Mouse (Mus musculus) ES-E14 (cell line): ENCODE measurements around the gene Tmed4. TPM values are rescaled to one million over a fixed set of nuclear protein-coding genes. Genes with fewer than 3 reads are reported as not detected.

Source experiments
- DNase-seq: peaks from one replicate; pipeline ENCODE4 v3.0.0-alpha.2; 2013; ENCODE audit warnings: low read depth, low spot score
- H3K27ac ChIP-seq: 2 replicates; pipeline ENCODE4 v1.5.1; 2012; ENCODE audit warnings: low read depth, mild to moderate bottlenecking, low read length, moderate library complexity, mixed read lengths; ENCODE audit not compliant: poor library complexity, insufficient read depth, severe bottlenecking
- H3K36me3 ChIP-seq: 2 replicates; pipeline ENCODE4 v1.6.1; 2012; ENCODE audit warnings: mild to moderate bottlenecking, low read length, moderate library complexity, mixed read lengths; ENCODE audit not compliant: control insufficient read depth, poor library complexity, insufficient read depth, severe bottlenecking
- H3K4me1 ChIP-seq, 2 experiments: fragments of 150-350 bp in 1 of 2; sonication (generic) in 1 of 2; 2 replicates each; pipeline ENCODE4 v1.6.1; 2012; ENCODE audit warnings: low read length in 2 of 2, mild to moderate bottlenecking in 1 of 2, mixed read lengths in 1 of 2; ENCODE audit not compliant: control insufficient read depth in 2 of 2, insufficient read depth in 2 of 2, poor library complexity in 1 of 2
- H3K4me3 ChIP-seq, 2 experiments: fragments of 150-350 bp in 1 of 2; sonication (generic) in 1 of 2; 2 replicates each; pipeline ENCODE4 v1.5.1; 2012; ENCODE audit warnings: low read length in 2 of 2, low read depth in 1 of 2, mild to moderate bottlenecking in 1 of 2, mixed read lengths in 1 of 2; ENCODE audit not compliant: insufficient read depth in 1 of 2, poor library complexity in 1 of 2, severe bottlenecking in 1 of 2
- H3K9ac ChIP-seq: 2 replicates; pipeline ENCODE4 v1.6.1; 2012; ENCODE audit warnings: low read depth, mild to moderate bottlenecking, low read length, mixed read lengths; ENCODE audit not compliant: poor library complexity, insufficient read depth, severe bottlenecking
- H3K9me3 ChIP-seq: fragments of 150-350 bp; sonication (generic); 2 replicates; pipeline ENCODE4 v1.6.1; 2012; ENCODE audit warnings: low read depth, mild to moderate bottlenecking, low read length; ENCODE audit not compliant: control insufficient read depth, insufficient read depth
- CHD2 ChIP-seq: IDR thresholded peaks from 2 replicates; pipeline ENCODE4 v1.6.1; 2014; ENCODE audit warnings: mild to moderate bottlenecking, low read depth, low read length, inconsistent platforms
- HCFC1 ChIP-seq: IDR thresholded peaks from 2 replicates; pipeline ENCODE4 v1.6.1; 2012; ENCODE audit warnings: low read length, inconsistent platforms, borderline replicate concordance; ENCODE audit not compliant: insufficient read depth
- MAFK ChIP-seq: IDR thresholded peaks from 2 replicates; pipeline ENCODE4 v1.6.1; 2014; ENCODE audit warnings: mild to moderate bottlenecking, low read depth, low read length, inconsistent platforms; ENCODE audit not compliant: insufficient read depth
- ZC3H11A ChIP-seq: IDR thresholded peaks from 2 replicates; pipeline ENCODE4 v1.6.1; 2012; ENCODE audit warnings: low read depth, mild to moderate bottlenecking, inconsistent platforms, low read length, borderline replicate concordance
- ZNF384 ChIP-seq: IDR thresholded peaks from 2 replicates; pipeline ENCODE4 v1.6.1; 2012; ENCODE audit warnings: low read depth, low read length, inconsistent platforms
- in situ Hi-C, 2 experiments: fragments of 600-800 bp; cut with MboI; formaldehyde crosslinking; loops; one replicate each; pipeline ENCODE4 v1.15.1; 2025; ENCODE audit warnings: low sequenced_read_pairs in 2 of 2, inconsistent platforms in 1 of 2; ENCODE audit not compliant: unreplicated experiment in 2 of 2
- total RNA-seq: library from RNA; depleted of rRNA; stranded (reverse); fragments of 300-350 nt; gene quantifications from 2 replicates; pipeline ENCODE4 v1.2.3, GENCODE M21; 2012

Tmed4 gene
- total RNA-seq, 1 experiment = 79.7 TPM

GRCm38 (mm10) chr11:6292116-6292987 lies 17.7 kb upstream of the Tmed4 start:
- Histone ChIP-seq H3K9me3 (no peaks in the 10 kb centered on the region), H3K9ac (peak overlapping the region; percentile 90), H3K36me3 (peaks cover 4% of the 10 kb centered on the region; the same call in 1 of the 2 replicates), H3K27ac (peak overlapping the region; percentile 73), H3K4me1 (peaks cover 2 to 4% of the 10 kb centered on the region in 2 experiments; a peak in 3 of 4 replicates), H3K4me3 (peak overlapping the region; percentile 83 to 86)
- TF ChIP-seq ZNF384 (no peak), MAFK (no peak), HCFC1 (peak; percentile 71; the same call in 1 of the 2 replicates), CHD2 (peak; percentile 95)
- in situ Hi-C loops = no loop called here
- peak; percentile 74 for DNase-seq

- in situ Hi-C loops = no loop called here
- Histone ChIP-seq H3K4me1 (peaks cover 2 to 4% of the 10 kb centered on the region in 2 experiments; a peak in 3 of 4 replicates), H3K27ac (peak within 1 kb of the TSS; percentile 73), H3K4me3 (peak within 1 kb of the TSS; percentile 83 to 86), H3K36me3 (no peaks in the 10 kb centered on the region), H3K9me3 (0 out of 2 replicates have a peak, but pooled peaks cover 2% of the 10 kb centered on the region), H3K9ac (peak within 1 kb of the TSS; percentile 90)
- DNase-seq = peak; percentile 97
- TF ChIP-seq HCFC1 (0 out of 2 replicates have a peak, but pooled peaks have one; percentile 20), CHD2 (no peak), MAFK (no peak), ZC3H11A (no peak)
Measured at GRCm38 (mm10) chr11:6291401-6292115, 16.9 kb upstream of the Tmed4 start, which contains the start of gene Ogdh. Gene Ogdh (plus strand): TSS chr11:6291633.

DNA sequence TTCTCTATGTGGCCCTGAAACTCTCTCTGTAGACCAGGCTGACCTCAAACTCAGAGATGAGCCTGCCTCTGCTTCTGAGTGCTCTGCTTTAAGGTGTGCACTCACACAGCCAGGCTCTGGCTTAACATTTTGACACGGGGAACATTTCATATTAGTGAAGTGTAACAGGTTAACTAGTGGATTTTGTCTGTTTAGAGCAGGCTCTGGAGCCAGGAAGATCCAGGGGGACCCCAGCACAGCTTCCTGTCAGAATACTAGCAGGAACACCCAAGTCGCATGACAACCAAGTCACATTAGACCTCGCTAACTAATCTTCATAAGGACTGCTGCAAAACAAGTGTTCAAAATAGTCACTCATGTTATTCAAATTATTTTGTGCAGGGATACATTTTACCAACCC lies 16.2 kb upstream of the Tmed4 start:
- Histone ChIP-seq H3K4me3 (peak overlapping the region; percentile 83 to 86), H3K4me1 (peaks cover 2 to 4% of the 10 kb centered on the region in 2 experiments; a peak in 2 of 4 replicates), H3K36me3 (no peaks in the 10 kb centered on the region), H3K9ac (no peak overlapping the region), H3K27ac (no peak overlapping the region), H3K9me3 (peaks cover 8% of the 10 kb centered on the region; the same call in 1 of the 2 replicates)
- no peak for TF ChIP-seq CHD2
- TF ChIP-seq HCFC1 = no peak
- no peak for TF ChIP-seq ZC3H11A
- TF ChIP-seq ZNF384 = no peak
- no peak for TF ChIP-seq MAFK
- in situ Hi-C loops = no loop called here
- DNase-seq = no peak

GRCm38 (mm10) chr11:6290138-6290537 lies 15.5 kb upstream of the Tmed4 start:
- no peak overlapping the region for H3K4me3 ChIP-seq
- DNase-seq = no peak
- TF ChIP-seq ZC3H11A = no peak
- no peak for TF ChIP-seq MAFK
- no peak for TF ChIP-seq HCFC1
- no peak for TF ChIP-seq ZNF384
- TF ChIP-seq CHD2 = no peak
- no peak overlapping the region for H3K9ac ChIP-seq
- peaks cover 2 to 4% of the 10 kb centered on the region in 2 experiments; a peak in 2 of 4 replicates for H3K4me1 ChIP-seq
- no peak overlapping the region for H3K27ac ChIP-seq
- H3K36me3 ChIP-seq = no peaks in the 10 kb centered on the region
- in situ Hi-C loops = no loop called here
- peaks cover 12% of the 10 kb centered on the region; the same call in 1 of the 2 replicates for H3K9me3 ChIP-seq
